Mouse (Mus musculus) large intestine, adult 2 months (tissue): ENCODE measurements around the gene Spata45. TPM values are rescaled to one million over a fixed set of nuclear protein-coding genes. Genes with fewer than 3 reads are reported as not detected.
A peak's percentile ranks its signal among the peaks of the same experiment; 100 is the strongest.

Source experiments
- DNase-seq: peaks from one replicate; pipeline ENCODE4 v3.0.0-alpha.2; 2012; ENCODE audit warnings: low read depth, low spot score
- WGBS: fragments of 180-500 bp; shearing (Covaris S2); methylation state at CpG from one replicate; pipeline ENCODE4 v1.1.7; 2018; 5-methylcytosine and 5-hydroxymethylcytosine counted together
- polyA plus RNA-seq: library from polyadenylated mRNA; depleted of rRNA; stranded (reverse); fragments of >200 nt; gene quantifications from 2 replicates; pipeline ENCODE4 v1.2.3, GENCODE M21; 2012

Gene Spata45
- polyA plus RNA-seq, 1 experiment = not detected

GRCm38 (mm10) chr1:191035649-191036048 lies 790 bp upstream of the Spata45 start:
- WGBS = 46% methylated on average over 4 of the region's 4 CpGs

GRCm38 (mm10) chr1:191037999-191038398 lies 1.6 kb downstream of the Spata45 start:
- 93% methylated on average over 4 of the region's 4 CpGs for WGBS
- no peak for DNase-seq

More at GRCm38 (mm10) chr1:191035649-191036048, 790 bp upstream of the Spata45 start:
- DNase-seq = no peak

GRCm38 (mm10) chr1:191041352-191041751 lies 4.9 kb downstream of the Spata45 start:
- DNase-seq = no peak

GRCm38 (mm10) chr1:191042106-191042505 lies 5.7 kb downstream of the Spata45 start:
- 79% methylated on average over 5 of the region's 5 CpGs for WGBS
- DNase-seq = no peak

GRCm38 (mm10) chr1:191042688-191043087 lies 6.2 kb downstream of the Spata45 start:
- 66% methylated on average over 3 of the region's 3 CpGs for WGBS
- no peak for DNase-seq

- DNase-seq = no peak
- 99% methylated on average over 2 of the region's 2 CpGs for WGBS
These were observed 8.8 kb downstream of the Spata45 start for GRCm38 (mm10) chr1:191045264-191045663.

GRCm38 (mm10) chr1:191046231-191046824 lies 9.9 kb downstream of the Spata45 start:
- 71% methylated on average over 7 of the region's 7 CpGs for WGBS
- DNase-seq = no peak

GRCm38 (mm10) chr1:191053555-191053954 lies 17.1 kb downstream of the Spata45 start:
- 64% methylated on average over 3 of the region's 3 CpGs for WGBS
- DNase-seq = no peak

GRCm38 (mm10) chr1:191054870-191055532 lies 18.6 kb downstream of the Spata45 start:
- DNase-seq = no peak
- 69% methylated on average over 8 of the region's 8 CpGs for WGBS

GRCm38 (mm10) chr1:191055533-191055873 lies 19.1 kb downstream of the Spata45 start:
- 80% methylated on average over 2 of the region's 2 CpGs for WGBS
- DNase-seq = no peak

- 73% methylated on average over 3 of the region's 3 CpGs for WGBS
- no peak for DNase-seq
These were observed 21.0 kb downstream of the Spata45 start for GRCm38 (mm10) chr1:191057461-191057860.

GRCm38 (mm10) chr1:191062241-191062780 lies 25.9 kb downstream of the Spata45 start:
- no peak for DNase-seq
- 3% methylated on average over 15 of the region's 15 CpGs for WGBS

GRCm38 (mm10) chr1:191062781-191063485 lies 26.5 kb downstream of the Spata45 start, which contains the start of the genes Tatdn3 and Nsl1:
TSS of gene Tatdn3 (minus strand) at chr1:191062932.
TSS of gene Nsl1 (plus strand) at chr1:191063012.
- DNase-seq = no peak
- under 1% methylated on average over 56 of the region's 56 CpGs for WGBS

GRCm38 (mm10) chr1:191063700-191064099 lies 27.3 kb downstream of the Spata45 start:
- WGBS = 56% methylated on average over 9 of the region's 9 CpGs
- no peak for DNase-seq

GRCm38 (mm10) chr1:191064535-191064934 lies 28.1 kb downstream of the Spata45 start:
- no peak for DNase-seq
- 79% methylated on average over 2 of the region's 2 CpGs for WGBS

- 58% methylated on average over 4 of the region's 4 CpGs for WGBS
- DNase-seq = no peak
These were observed 28.7 kb downstream of the Spata45 start for GRCm38 (mm10) chr1:191065188-191065587.

GRCm38 (mm10) chr1:191068377-191068776 lies 31.9 kb downstream of the Spata45 start:
- DNase-seq = no peak
- 81% methylated on average over 5 of the region's 5 CpGs for WGBS

- WGBS = 69% methylated on average over 4 of the region's 4 CpGs
- DNase-seq = no peak
These were observed 33.8 kb downstream of the Spata45 start for GRCm38 (mm10) chr1:191070259-191070658.

GRCm38 (mm10) chr1:191071613-191072012 lies 35.2 kb downstream of the Spata45 start:
- 36% methylated on average over 6 of the region's 6 CpGs for WGBS
- peak; percentile 57 for DNase-seq

- 62% methylated on average over 16 of the region's 16 CpGs for WGBS
- DNase-seq = no peak
These were observed 36.0 kb downstream of the Spata45 start for GRCm38 (mm10) chr1:191072329-191072913.
